Mouse (Mus musculus): ENCODE results near the gene Stk39. TPM values are rescaled to one million over a fixed set of nuclear protein-coding genes. Genes with fewer than 3 reads are reported as not detected.

The Stk39 gene
- polyA plus RNA-seq, 1 experiment from 2014 or later: 18.3 TPM

- ATAC-seq (replicated peaks; ENCODE audit: low FRiP score, low TSS enrichment, low read depth): no peak
- H3K4me2 ChIP-seq (ENCODE audit: low read length): no peak overlapping the region
- peaks cover 25% of the 10 kb centered on the region for H3K4me1 ChIP-seq (replicated peaks; ENCODE audit: control insufficient read depth, insufficient read depth, low read length)
- WGBS: 80% methylated on average over 6 of the region's 6 CpGs
- no peak overlapping the region for H3K4me3 ChIP-seq (ENCODE audit: low read depth, low read length)
- no peak for DNase-seq (ENCODE audit: low spot score)
- no peaks in the 10 kb centered on the region for H3K27me3 ChIP-seq (replicated peaks; ENCODE audit: control insufficient read depth, insufficient read depth, low read length)
- no peak overlapping the region for H3K9ac ChIP-seq (ENCODE audit: low read length)
- no peaks in the 10 kb centered on the region for H3K36me3 ChIP-seq (ENCODE audit: control insufficient read depth, insufficient read depth, low read length)
- no peak overlapping the region for H3K27ac ChIP-seq (ENCODE audit: low read depth)
- H3K9me3 ChIP-seq (ENCODE audit: control insufficient read depth, low read length): no peaks in the 10 kb centered on the region
Observed at GRCm38 (mm10) chr2:68377251-68377681, 94.8 kb downstream of the Stk39 start.

- Histone ChIP-seq H3K27me3 (replicated peaks; ENCODE audit: control insufficient read depth, insufficient read depth, low read length) (no peaks in the 10 kb centered on the region), H3K4me3 (ENCODE audit: low read depth, low read length) (no peak overlapping the region), H3K9me3 (ENCODE audit: control insufficient read depth, low read length) (no peaks in the 10 kb centered on the region), H3K27ac (ENCODE audit: low read depth) (no peak overlapping the region), H3K4me2 (ENCODE audit: low read length) (no peak overlapping the region), H3K9ac (ENCODE audit: low read length) (no peak overlapping the region), H3K36me3 (ENCODE audit: control insufficient read depth, insufficient read depth, low read length) (no peaks in the 10 kb centered on the region), H3K4me1 (replicated peaks; ENCODE audit: control insufficient read depth, insufficient read depth, low read length) (peaks cover 21% of the 10 kb centered on the region)
- 75% methylated on average over 12 of the region's 12 CpGs for WGBS
- ATAC-seq (replicated peaks; ENCODE audit: low FRiP score, low TSS enrichment, low read depth) (no peak), DNase-seq (ENCODE audit: low spot score) (no peak)
Observed at GRCm38 (mm10) chr2:68376660-68377059, 95.4 kb downstream of the Stk39 start.

GRCm38 (mm10) chr2:68374202-68374601, 97.9 kb downstream of the Stk39 start:
- DNase-seq (ENCODE audit: low spot score) (no peak), ATAC-seq (replicated peaks; ENCODE audit: low FRiP score, low TSS enrichment, low read depth) (no peak)
- Histone ChIP-seq H3K36me3 (ENCODE audit: control insufficient read depth, insufficient read depth, low read length) (no peaks in the 10 kb centered on the region), H3K27ac (ENCODE audit: low read depth) (no peak overlapping the region), H3K4me3 (ENCODE audit: low read depth, low read length) (no peak overlapping the region), H3K9ac (ENCODE audit: low read length) (no peak overlapping the region), H3K27me3 (replicated peaks; ENCODE audit: control insufficient read depth, insufficient read depth, low read length) (no peaks in the 10 kb centered on the region), H3K4me2 (ENCODE audit: low read length) (no peak overlapping the region), H3K4me1 (replicated peaks; ENCODE audit: control insufficient read depth, insufficient read depth, low read length) (peaks cover 3% of the 10 kb centered on the region; the same call in 1 of the 2 replicates), H3K9me3 (ENCODE audit: control insufficient read depth, low read length) (no peaks in the 10 kb centered on the region)
- 88% methylated on average over 7 of the region's 7 CpGs for WGBS

- H3K36me3 ChIP-seq (ENCODE audit: control insufficient read depth, insufficient read depth, low read length): no peaks in the 10 kb centered on the region
- ATAC-seq (replicated peaks; ENCODE audit: low FRiP score, low TSS enrichment, low read depth): no peak
- no peaks in the 10 kb centered on the region for H3K9me3 ChIP-seq (ENCODE audit: control insufficient read depth, low read length)
- H3K27me3 ChIP-seq (replicated peaks; ENCODE audit: control insufficient read depth, insufficient read depth, low read length): no peaks in the 10 kb centered on the region
- no peak overlapping the region for H3K4me2 ChIP-seq (ENCODE audit: low read length)
- whole genome bisulfite sequencing: 53% methylated on average over 6 of the region's 6 CpGs
- H3K4me3 ChIP-seq (ENCODE audit: low read depth, low read length): no peak overlapping the region
- no peak overlapping the region for H3K27ac ChIP-seq (ENCODE audit: low read depth)
- no peak overlapping the region for H3K9ac ChIP-seq (ENCODE audit: low read length)
- DNase-seq (ENCODE audit: low spot score): no peak
- H3K4me1 ChIP-seq (replicated peaks; ENCODE audit: control insufficient read depth, insufficient read depth, low read length): no peaks in the 10 kb centered on the region
Observed at GRCm38 (mm10) chr2:68371912-68372311, 100.2 kb downstream of the Stk39 start.

GRCm38 (mm10) chr2:68370326-68370725, 101.7 kb downstream of the Stk39 start:
- ATAC-seq (replicated peaks; ENCODE audit: low FRiP score, low TSS enrichment, low read depth) (no peak), DNase-seq (ENCODE audit: low spot score) (no peak)
- Histone ChIP-seq H3K9ac (ENCODE audit: low read length) (no peak overlapping the region), H3K27me3 (replicated peaks; ENCODE audit: control insufficient read depth, insufficient read depth, low read length) (no peaks in the 10 kb centered on the region), H3K4me2 (ENCODE audit: low read length) (no peak overlapping the region), H3K4me1 (replicated peaks; ENCODE audit: control insufficient read depth, insufficient read depth, low read length) (no peaks in the 10 kb centered on the region), H3K27ac (ENCODE audit: low read depth) (no peak overlapping the region), H3K4me3 (ENCODE audit: low read depth, low read length) (no peak overlapping the region), H3K36me3 (ENCODE audit: control insufficient read depth, insufficient read depth, low read length) (no peaks in the 10 kb centered on the region), H3K9me3 (ENCODE audit: control insufficient read depth, low read length) (no peaks in the 10 kb centered on the region)
- WGBS: 92% methylated on average over 5 of the region's 5 CpGs

- Histone ChIP-seq H3K27me3 (replicated peaks; ENCODE audit: control insufficient read depth, insufficient read depth, low read length) (no peaks in the 10 kb centered on the region), H3K9me3 (ENCODE audit: control insufficient read depth, low read length) (no peaks in the 10 kb centered on the region), H3K4me1 (replicated peaks; ENCODE audit: control insufficient read depth, insufficient read depth, low read length) (no peaks in the 10 kb centered on the region), H3K27ac (ENCODE audit: low read depth) (no peak overlapping the region), H3K36me3 (ENCODE audit: control insufficient read depth, insufficient read depth, low read length) (no peaks in the 10 kb centered on the region), H3K9ac (ENCODE audit: low read length) (no peak overlapping the region), H3K4me2 (ENCODE audit: low read length) (no peak overlapping the region), H3K4me3 (ENCODE audit: low read depth, low read length) (no peak overlapping the region)
- ATAC-seq (replicated peaks; ENCODE audit: low FRiP score, low TSS enrichment, low read depth) (no peak), DNase-seq (ENCODE audit: low spot score) (no peak)
- 86% methylated on average over 6 of the region's 6 CpGs for WGBS
Observed at GRCm38 (mm10) chr2:68369080-68369479, 103.0 kb downstream of the Stk39 start.

- ATAC-seq (replicated peaks; ENCODE audit: low FRiP score, low TSS enrichment, low read depth): no peak
- DNase-seq (ENCODE audit: low spot score): no peak
- 67% methylated on average over 13 of the region's 13 CpGs for WGBS
Observed at GRCm38 (mm10) chr2:68367944-68368343, 104.1 kb downstream of the Stk39 start.

GRCm38 (mm10) chr2:68366897-68367193, 105.2 kb downstream of the Stk39 start:
- H3K4me2 ChIP-seq (ENCODE audit: low read length): no peak overlapping the region
- H3K9ac ChIP-seq (ENCODE audit: low read length): no peak overlapping the region
- H3K4me3 ChIP-seq (ENCODE audit: low read depth, low read length): no peak overlapping the region
- no peak overlapping the region for H3K27ac ChIP-seq (ENCODE audit: low read depth)
- WGBS: 49% methylated on average over 5 of the region's 5 CpGs
- H3K9me3 ChIP-seq (ENCODE audit: control insufficient read depth, low read length): no peaks in the 10 kb centered on the region
- DNase-seq (ENCODE audit: low spot score) (no peak), ATAC-seq (replicated peaks; ENCODE audit: low FRiP score, low TSS enrichment, low read depth) (no peak)
- no peaks in the 10 kb centered on the region for H3K4me1 ChIP-seq (replicated peaks; ENCODE audit: control insufficient read depth, insufficient read depth, low read length)
- H3K27me3 ChIP-seq (replicated peaks; ENCODE audit: control insufficient read depth, insufficient read depth, low read length): no peaks in the 10 kb centered on the region
- no peaks in the 10 kb centered on the region for H3K36me3 ChIP-seq (ENCODE audit: control insufficient read depth, insufficient read depth, low read length)

More at GRCm38 (mm10) chr2:68367944-68368343, 104.1 kb downstream of the Stk39 start:
- Histone ChIP-seq H3K4me3 (ENCODE audit: low read depth, low read length) (no peak overlapping the region), H3K9me3 (ENCODE audit: control insufficient read depth, low read length) (no peaks in the 10 kb centered on the region), H3K4me2 (ENCODE audit: low read length) (no peak overlapping the region), H3K27ac (ENCODE audit: low read depth) (no peak overlapping the region), H3K4me1 (replicated peaks; ENCODE audit: control insufficient read depth, insufficient read depth, low read length) (no peaks in the 10 kb centered on the region), H3K9ac (ENCODE audit: low read length) (no peak overlapping the region), H3K27me3 (replicated peaks; ENCODE audit: control insufficient read depth, insufficient read depth, low read length) (no peaks in the 10 kb centered on the region), H3K36me3 (ENCODE audit: control insufficient read depth, insufficient read depth, low read length) (no peaks in the 10 kb centered on the region)

GRCm38 (mm10) chr2:68366091-68366896, 105.8 kb downstream of the Stk39 start:
- WGBS: 31% methylated on average over 18 of the region's 18 CpGs
- ATAC-seq (replicated peaks; ENCODE audit: low FRiP score, low TSS enrichment, low read depth): peak; percentile 59; the same call in 1 of the 2 replicates
- H3K27ac ChIP-seq (ENCODE audit: low read depth): no peak overlapping the region
- peak overlapping the region; percentile 9; the same call in 1 of the 2 replicates for H3K4me2 ChIP-seq (ENCODE audit: low read length)
- no peaks in the 10 kb centered on the region for H3K27me3 ChIP-seq (replicated peaks; ENCODE audit: control insufficient read depth, insufficient read depth, low read length)
- H3K9me3 ChIP-seq (ENCODE audit: control insufficient read depth, low read length): no peaks in the 10 kb centered on the region
- H3K4me3 ChIP-seq (ENCODE audit: low read depth, low read length): no peak overlapping the region
- no peak overlapping the region for H3K9ac ChIP-seq (ENCODE audit: low read length)
- no peaks in the 10 kb centered on the region for H3K36me3 ChIP-seq (ENCODE audit: control insufficient read depth, insufficient read depth, low read length)
- no peak for DNase-seq (ENCODE audit: low spot score)
- no peaks in the 10 kb centered on the region for H3K4me1 ChIP-seq (replicated peaks; ENCODE audit: control insufficient read depth, insufficient read depth, low read length)

All from intestine, embryonic 14.5 days (tissue).